Mouse (Mus musculus) cerebellum, adult 2 months (tissue): Measurements from ENCODE around the gene Cnnm4.

Source experiments
- CTCF ChIP-seq: fragments of 200-500 bp; IDR thresholded peaks from 2 replicates; pipeline ENCODE4 v1.5.1; 2011; ENCODE audit warnings: low read depth, mild to moderate bottlenecking, control low read depth, low read length, moderate library complexity, borderline replicate concordance; ENCODE audit not compliant: insufficient read depth
- POLR2A ChIP-seq: fragments of 200-500 bp; IDR thresholded peaks from 2 replicates; pipeline ENCODE4 v1.6.1; 2011; ENCODE audit warnings: low read length, control low read depth, borderline replicate concordance; ENCODE audit not compliant: insufficient read depth

GRCm38 (mm10) chr1:36469811-36470444 lies 1.5 kb upstream of the Cnnm4 start:
- TF ChIP-seq CTCF: no peak
- no peak for TF ChIP-seq POLR2A
